Mouse (Mus musculus) brown adipose tissue, adult 24 weeks (tissue): ENCODE data around the gene Slc12a7. TPM values are rescaled to one million over a fixed set of nuclear protein-coding genes. Genes with fewer than 3 reads are reported as not detected.

Source experiments
- H3K27ac ChIP-seq: fragments of 200-500 bp; replicated peaks from 2 replicates; pipeline ENCODE4 v1.5.1; 2012; ENCODE audit warnings: low read depth, mild to moderate bottlenecking, low read length
- H3K4me1 ChIP-seq: fragments of 200-500 bp; 2 replicates; pipeline ENCODE4 v1.6.1; 2012; ENCODE audit warnings: low read length, mixed read lengths; ENCODE audit not compliant: control insufficient read depth, insufficient read depth, insufficient read length
- H3K4me3 ChIP-seq: fragments of 200-500 bp; 2 replicates; pipeline ENCODE4 v1.5.1; 2012; ENCODE audit warnings: low read depth, mild to moderate bottlenecking, low read length, moderate library complexity; ENCODE audit not compliant: insufficient read depth
- polyA plus RNA-seq: library from polyadenylated mRNA; stranded (reverse); fragments of >200 nt; gene quantifications from 2 replicates; pipeline ENCODE4 v1.2.4, GENCODE M21; 2012; ENCODE audit not compliant: missing spikeins, insufficient read depth, insufficient read length

Slc12a7 gene
- polyA plus RNA-seq, 1 experiment = 29.3 TPM

DNA sequence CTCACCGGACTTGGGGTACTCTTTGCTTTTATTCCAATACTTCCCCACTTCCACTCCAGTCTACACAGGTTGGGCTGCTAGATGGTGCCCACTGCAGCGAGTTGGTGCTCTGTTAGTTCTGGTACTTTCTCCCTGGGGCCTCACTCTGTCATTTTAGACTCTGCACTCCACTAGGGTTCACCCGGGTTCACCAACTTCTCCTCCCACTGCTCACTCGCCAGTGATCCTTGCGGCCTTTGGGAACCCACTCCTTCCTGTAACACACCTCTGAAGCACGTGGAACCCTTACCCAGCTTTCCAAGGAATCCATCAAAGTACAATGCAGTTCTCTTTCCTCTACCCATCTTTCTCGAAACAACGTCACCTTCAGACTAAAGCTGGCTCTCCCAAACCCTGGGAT lies 104.8 kb downstream of the Slc12a7 start:
- Histone ChIP-seq H3K4me3 (no peak overlapping the region), H3K4me1 (no peaks in the 10 kb centered on the region), H3K27ac (no peak overlapping the region)

- Histone ChIP-seq H3K27ac (no peak overlapping the region), H3K4me1 (no peaks in the 10 kb centered on the region), H3K4me3 (no peak overlapping the region)
Measured at GRCm38 (mm10) chr13:73839137-73839548, 106.2 kb downstream of the Slc12a7 start.

GRCm38 (mm10) chr13:73839740-73840139 lies 106.8 kb downstream of the Slc12a7 start:
- Histone ChIP-seq H3K27ac (no peak overlapping the region), H3K4me1 (no peaks in the 10 kb centered on the region), H3K4me3 (no peak overlapping the region)

DNA sequence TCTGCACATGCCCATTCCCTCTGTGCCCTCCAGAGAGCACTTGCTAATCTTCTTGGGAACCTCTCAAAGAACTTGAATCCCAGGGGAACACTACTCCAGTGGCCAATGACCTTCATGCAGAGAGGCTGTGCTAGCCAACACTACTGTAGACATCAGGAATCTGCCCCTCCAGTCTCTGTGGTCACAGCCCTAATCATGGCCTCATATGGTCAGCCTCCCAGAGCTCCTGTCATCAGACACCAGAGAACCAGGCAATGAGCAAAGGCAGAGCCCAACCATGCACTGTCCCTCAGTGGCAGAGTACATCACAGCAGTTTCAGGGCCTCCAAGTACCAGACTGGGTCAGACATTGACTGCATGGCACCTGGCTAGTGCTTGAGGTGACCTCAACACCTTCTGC lies 109.8 kb downstream of the Slc12a7 start:
- Histone ChIP-seq H3K4me1 (no peaks in the 10 kb centered on the region), H3K27ac (no peak overlapping the region), H3K4me3 (no peak overlapping the region)

GRCm38 (mm10) chr13:73846589-73847464 lies 113.9 kb downstream of the Slc12a7 start:
- Histone ChIP-seq H3K4me3 (peak overlapping the region; percentile 69), H3K27ac (no peak overlapping the region), H3K4me1 (no peaks in the 10 kb centered on the region)

DNA sequence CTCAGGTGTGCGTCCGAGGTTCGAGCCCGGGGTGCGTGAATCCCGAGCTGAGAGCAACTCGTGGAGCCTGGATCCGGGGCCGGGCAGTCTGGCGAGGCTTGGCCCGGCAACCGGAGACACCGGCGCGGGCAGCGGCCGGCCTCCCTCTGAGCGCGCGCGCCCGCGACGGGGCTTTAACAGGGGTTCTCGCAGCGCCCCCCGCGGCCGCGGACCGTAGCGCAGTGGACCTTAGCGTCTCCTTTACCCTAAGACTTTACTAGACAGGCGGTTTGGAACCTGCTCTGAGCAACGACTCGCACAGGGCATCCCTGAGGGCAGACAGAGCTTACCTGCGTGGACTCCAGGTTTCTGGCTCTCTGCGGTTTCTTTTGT lies 114.6 kb downstream of the Slc12a7 start, which contains the start of gene Nkd2:
Gene Nkd2 (minus strand): TSS at position 167 of the 372 bp plus-strand sequence.
- H3K27ac ChIP-seq = no peak within 1 kb of the TSS
- H3K4me3 ChIP-seq = peak within 1 kb of the TSS; percentile 69

More for the DNA sequence above, 114.6 kb downstream of the Slc12a7 start, which contains the start of gene Nkd2:
- H3K4me1 ChIP-seq = no peaks in the 10 kb centered on the region

Other genes starting within 250 kb of the Slc12a7 start
- not detected in 2 replicates for gene Slc6a3, start 196.3 kb upstream of the Slc12a7 start, polyA plus RNA-seq
- 79.5 and 95.2 TPM in 2 replicates for gene Clptm1l, start 129.1 kb upstream of the Slc12a7 start, polyA plus RNA-seq
- not detected in 2 replicates for gene Tert, start 106.2 kb upstream of the Slc12a7 start, polyA plus RNA-seq
- gene Slc6a18, start 55.1 kb upstream of the Slc12a7 start, polyA plus RNA-seq = not detected in 2 replicates
- gene Slc6a19, start 28.2 kb upstream of the Slc12a7 start, polyA plus RNA-seq = 2.1 and 2.7 TPM in 2 replicates
- gene Nkd2, start 114.5 kb downstream of the Slc12a7 start, polyA plus RNA-seq = 0.44 and 0.54 TPM in 2 replicates
- gene Trip13, start 204.7 kb downstream of the Slc12a7 start, polyA plus RNA-seq = 0.50 TPM in 1 of 2 replicates, not detected in the other
- gene Brd9, start 204.7 kb downstream of the Slc12a7 start, polyA plus RNA-seq = 15.4 and 16.2 TPM in 2 replicates
- not detected in 2 replicates for gene Zdhhc11, start 230.8 kb downstream of the Slc12a7 start, polyA plus RNA-seq